Mouse (Mus musculus) midbrain, embryonic 11.5 days (tissue): ENCODE data around the gene Ctbp2. TPM values are rescaled to one million over a fixed set of nuclear protein-coding genes. Genes with fewer than 3 reads are reported as not detected.

Source experiments
- ATAC-seq: fragments of 200-750 bp; cut with Nextera tagmentation; 2 replicates; pipeline ENCODE4 v1.8.0; 2017; ENCODE audit warnings: moderate TSS enrichment, moderate library complexity; ENCODE audit not compliant: low FRiP score
- DNase-seq: peaks from one replicate; pipeline ENCODE4 v3.0.0; 2015; ENCODE audit warnings: low spot score; ENCODE audit errors: missing footprints
- H3K27ac ChIP-seq: fragments of 300-500 bp; sonication (generic); 2 replicates; pipeline ENCODE4 v1.5.1; 2014; ENCODE audit warnings: low read depth, low read length
- H3K27me3 ChIP-seq: fragments of 300-500 bp; sonication (generic); 2 replicates; pipeline ENCODE4 v1.6.1; 2014; ENCODE audit warnings: mild to moderate bottlenecking, low read length, moderate library complexity, mixed read lengths; ENCODE audit not compliant: control insufficient read depth, insufficient read depth
- H3K36me3 ChIP-seq: fragments of 300-500 bp; sonication (generic); 2 replicates; pipeline ENCODE4 v1.6.1; 2014; ENCODE audit warnings: mild to moderate bottlenecking, low read length, moderate library complexity, mixed read lengths; ENCODE audit not compliant: control insufficient read depth, insufficient read depth
- H3K4me1 ChIP-seq: fragments of 300-500 bp; sonication (generic); 2 replicates; pipeline ENCODE4 v1.6.1; 2014; ENCODE audit warnings: low read length; ENCODE audit not compliant: control insufficient read depth, insufficient read depth
- H3K4me2 ChIP-seq: fragments of 300-500 bp; sonication (generic); 2 replicates; pipeline ENCODE4 v1.6.1; 2014; ENCODE audit warnings: mild to moderate bottlenecking, moderate library complexity
- H3K4me3 ChIP-seq: fragments of 300-500 bp; sonication (generic); 2 replicates; pipeline ENCODE4 v1.5.1; 2014; ENCODE audit warnings: low read depth, low read length
- H3K9ac ChIP-seq: fragments of 300-500 bp; sonication (generic); 2 replicates; pipeline ENCODE4 v1.6.1; 2014; ENCODE audit warnings: low read length
- H3K9me3 ChIP-seq: fragments of 300-500 bp; sonication (generic); 2 replicates; pipeline ENCODE4 v1.6.1; 2016; ENCODE audit warnings: low read length; ENCODE audit not compliant: control insufficient read depth
- WGBS: fragments of 180-500 bp; shearing (Covaris S2); extraction: QIAGEN DNeasy Blood & Tissue Kit; methylation state at CpG from one replicate; pipeline ENCODE4 v1.1.7; 2014; 5-methylcytosine and 5-hydroxymethylcytosine counted together
- polyA plus RNA-seq: library from polyadenylated mRNA; unstranded; fragments of >200 nt; fragmentation: Nextera tagmentation; extraction: Ambion mirVana; gene quantifications from 2 replicates; pipeline ENCODE4 v1.2.1, GENCODE M21; 2014

Gene Ctbp2
- polyA plus RNA-seq, 1 experiment from 2014 or later: 131 TPM

- Histone ChIP-seq H3K4me1 (no peaks in the 10 kb centered on the region), H3K9ac (no peak overlapping the region), H3K4me3 (no peak overlapping the region), H3K36me3 (no peaks in the 10 kb centered on the region), H3K9me3 (no peaks in the 10 kb centered on the region), H3K27ac (no peak overlapping the region), H3K4me2 (no peak overlapping the region), H3K27me3 (no peaks in the 10 kb centered on the region)
- no peak for DNase-seq
- ATAC-seq: no peak
- WGBS: 92% methylated on average over 2 of the region's 2 CpGs
Measured at GRCm38 (mm10) chr7:132939118-132939517, 185.0 kb downstream of the Ctbp2 start.

Other genes with a start within 250 kb of the Ctbp2 start
- gene Zranb1, start 193.2 kb downstream of the Ctbp2 start, polyA plus RNA-seq: 15.6 and 18.3 TPM in 2 replicates
- gene Fgfr2, start 1.0 kb downstream of the Ctbp2 start, polyA plus RNA-seq: 85.3 and 92.0 TPM in 2 replicates